Mouse (Mus musculus): ENCODE results near the gene Slc7a7.
A peak's percentile ranks its signal among the peaks of the same experiment; 100 is the strongest.

The Slc7a7 gene

DNA sequence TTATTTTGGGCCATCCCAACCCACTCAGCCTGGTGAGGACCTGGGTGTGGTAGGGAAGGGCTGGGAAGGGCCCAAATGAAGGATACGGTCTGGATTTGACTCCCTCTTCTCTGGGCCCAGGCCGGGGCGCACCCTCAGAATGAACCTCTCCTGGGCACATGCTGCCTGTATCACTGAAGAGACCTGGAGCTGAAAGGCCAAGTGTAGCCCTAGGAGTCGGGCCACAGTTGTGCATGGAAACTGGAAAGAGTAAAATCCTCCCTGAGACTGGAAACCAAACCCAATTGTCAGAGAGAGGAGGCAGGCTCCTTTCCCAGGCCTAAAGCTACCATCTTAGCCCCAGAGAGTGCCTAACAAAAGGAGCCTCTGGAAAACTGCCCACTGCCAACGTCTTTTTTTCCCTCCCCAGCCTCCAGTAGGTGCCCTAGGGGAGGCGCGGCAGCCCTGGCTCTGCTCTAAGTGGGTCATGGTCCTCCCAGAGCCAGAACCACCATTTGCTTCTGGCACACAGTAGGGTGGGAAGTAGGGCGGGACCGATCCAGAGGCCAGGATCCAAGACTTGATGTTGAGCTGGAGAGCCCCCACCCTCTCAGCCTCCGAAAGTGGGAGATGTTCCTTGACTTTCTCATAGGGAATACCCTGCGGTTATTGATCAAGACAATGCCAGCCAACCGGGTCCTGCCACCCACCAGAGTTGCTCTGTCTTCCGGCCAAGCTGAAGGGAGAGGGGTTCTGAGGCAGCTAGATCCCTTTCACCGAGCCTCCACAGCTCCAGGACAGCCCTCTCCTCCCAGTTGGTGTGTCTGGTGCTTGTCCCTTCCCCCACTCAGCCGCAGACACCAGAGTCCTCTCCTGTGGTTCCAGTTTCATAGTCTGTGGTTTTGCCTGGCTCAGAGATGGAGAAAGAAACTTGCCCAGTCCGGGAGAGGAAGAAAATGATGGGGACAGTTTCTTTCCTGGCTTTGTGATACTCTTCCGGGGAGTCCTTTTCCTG is 15.6 kb upstream of the Slc7a7 start:
- peak in 1 of 2 experiments; percentile 48 for DNase-seq (ENCODE audit: low spot score in 2 of 2)

DNA sequence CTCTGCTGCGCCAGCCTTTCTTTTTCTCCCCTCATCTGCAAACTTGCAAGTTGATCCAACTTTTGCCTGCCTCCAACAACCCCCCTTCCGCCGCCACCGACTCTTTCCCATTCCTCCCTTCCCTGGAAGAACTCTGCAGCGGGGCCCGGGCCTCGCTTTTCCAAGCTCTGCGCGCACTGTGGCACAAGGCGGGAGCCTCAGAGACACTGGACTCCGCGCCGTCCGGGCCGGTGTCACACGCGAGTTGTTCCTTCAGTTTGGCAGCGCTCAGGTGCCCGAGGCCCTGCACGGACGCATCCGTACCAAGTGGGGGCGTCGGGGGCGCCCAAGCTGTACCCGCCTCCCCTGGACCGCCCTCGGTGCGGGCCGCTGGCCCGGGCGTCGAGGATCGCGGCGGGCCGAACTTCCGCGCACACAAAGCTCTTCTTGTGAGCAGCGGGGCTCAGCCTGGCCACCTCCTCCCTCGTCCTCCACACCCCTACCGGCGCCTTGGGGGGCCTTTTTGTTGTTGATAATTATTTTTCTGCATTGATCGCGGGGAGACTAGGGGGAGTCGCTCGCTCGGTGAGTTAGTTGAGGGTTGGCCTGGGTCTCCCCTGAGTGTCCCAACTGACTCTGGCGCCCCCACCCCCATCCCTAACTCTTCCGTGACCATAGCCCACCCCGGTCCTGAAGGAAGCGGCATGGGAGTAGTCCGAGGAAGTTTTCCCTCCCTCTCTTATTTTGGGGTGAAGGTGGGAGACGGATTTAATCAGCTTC is 14.7 kb upstream of the Slc7a7 start:
- no peak for DNase-seq (ENCODE audit: low spot score in 2 of 2)

- DNase-seq (ENCODE audit: low spot score in 2 of 2) = peak in 1 of 2 experiments; percentile 64
These were observed 13.9 kb upstream of the Slc7a7 start, which contains the start of gene Mmp14 for GRCm38 (mm10) chr14:54431334-54432077. Gene Mmp14, plus strand, starts transcription at chr14:54431612.

DNA sequence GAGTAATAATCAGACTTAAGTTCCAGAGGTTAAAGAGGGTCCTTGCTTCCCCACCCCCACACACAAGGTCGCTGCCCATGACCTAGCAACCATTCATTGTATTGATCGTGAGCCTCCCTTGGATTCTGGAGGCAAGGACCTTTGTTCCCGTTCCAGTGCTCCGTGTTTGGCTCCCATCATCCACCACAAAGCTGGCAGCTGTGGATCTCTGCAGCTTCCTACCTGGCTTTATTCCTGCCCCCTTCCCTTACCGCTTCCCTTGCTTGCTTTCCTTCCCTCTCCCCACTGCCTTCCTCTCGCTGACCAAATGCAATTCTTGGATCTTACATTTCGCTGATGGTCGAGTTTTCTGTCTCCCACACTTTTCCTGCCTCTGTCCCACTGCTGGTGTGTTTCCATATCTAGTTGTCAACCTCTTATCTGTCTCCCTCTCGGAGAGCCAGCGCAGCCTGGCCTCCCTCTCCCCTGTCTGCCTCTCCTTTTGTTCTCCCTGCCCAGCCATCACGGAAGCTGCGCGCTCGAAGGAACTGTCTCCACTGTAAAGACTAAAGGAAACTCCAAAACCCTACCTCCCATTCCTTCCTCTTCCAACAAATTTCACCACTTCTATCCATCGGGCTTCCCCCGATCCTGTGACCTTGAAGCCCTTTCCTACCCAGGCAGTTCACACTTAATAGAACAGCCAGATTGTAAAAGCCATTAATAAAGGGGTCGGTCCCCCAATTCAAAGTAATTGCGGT is 13.0 kb upstream of the Slc7a7 start:
- DNase-seq (ENCODE audit: low spot score in 2 of 2) = no peak

GRCm38 (mm10) chr14:54429332-54430093 is 11.9 kb upstream of the Slc7a7 start:
- no peak for DNase-seq (ENCODE audit: low spot score in 2 of 2)

GRCm38 (mm10) chr14:54428421-54428820 is 10.8 kb upstream of the Slc7a7 start:
- DNase-seq (ENCODE audit: low spot score in 2 of 2) = no peak

DNA sequence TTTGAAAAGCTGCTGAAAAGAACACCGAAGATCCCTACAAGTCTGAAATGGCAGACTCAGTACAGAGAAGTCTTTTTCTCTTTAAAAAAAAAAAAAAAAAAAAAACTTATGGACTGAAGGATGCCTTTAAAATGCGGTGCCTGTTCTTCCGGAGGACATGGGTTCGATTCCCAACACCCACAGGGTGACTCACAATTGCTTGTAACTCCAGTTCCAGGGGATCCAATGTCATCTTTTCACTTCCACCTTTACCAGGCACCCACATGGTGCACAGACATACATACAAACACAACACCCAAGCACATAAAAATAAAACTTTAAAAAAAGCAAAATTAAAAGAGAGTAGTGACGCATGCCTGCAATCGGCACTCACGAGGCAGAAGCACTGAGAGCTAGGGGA is 10.1 kb upstream of the Slc7a7 start:
- no peak for DNase-seq (ENCODE audit: low spot score in 2 of 2)

DNA sequence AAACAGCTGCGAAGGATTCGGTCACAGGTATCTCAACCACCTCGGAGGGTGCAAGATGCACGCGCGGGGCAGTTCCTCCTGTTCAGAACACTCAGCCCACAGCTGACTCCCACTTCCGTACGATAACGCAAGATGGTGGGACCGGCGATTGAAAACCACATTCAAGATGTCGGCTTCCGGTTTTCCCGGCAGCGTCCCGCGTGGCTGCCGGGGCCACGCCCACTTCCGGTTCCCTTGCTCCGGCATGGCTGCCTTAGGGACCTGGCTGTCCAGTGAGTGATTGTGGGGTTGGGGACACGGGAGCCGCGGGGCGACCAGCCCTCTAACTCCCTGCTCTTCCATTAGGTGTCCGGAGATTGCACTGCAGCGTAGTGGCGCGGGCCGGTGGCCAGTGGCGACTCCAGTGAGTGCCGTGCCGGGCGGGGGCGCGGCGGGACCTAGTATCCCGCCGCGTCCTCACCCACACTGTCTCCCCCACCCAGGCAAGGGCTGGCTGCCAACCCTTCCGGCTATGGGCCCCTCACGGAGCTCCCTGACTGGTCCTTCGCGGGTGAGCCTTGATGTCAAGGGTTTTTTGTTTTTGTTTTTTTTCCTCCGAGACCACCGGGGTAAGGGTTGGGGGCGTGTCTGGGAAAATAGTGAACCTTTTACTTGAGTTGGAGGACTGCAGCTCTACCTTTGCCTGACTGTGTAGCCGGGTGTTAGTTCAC is 9.3 kb upstream of the Slc7a7 start, which contains the start of gene Mrpl52:
Gene Mrpl52, plus strand, starts transcription at position 221 of the 710 bp plus-strand sequence.
- DNase-seq (ENCODE audit: low spot score in 2 of 2) = peak; percentile 86 to 91

GRCm38 (mm10) chr14:54426003-54426688 is 8.6 kb upstream of the Slc7a7 start:
- no peak for DNase-seq (ENCODE audit: low spot score in 2 of 2)

DNA sequence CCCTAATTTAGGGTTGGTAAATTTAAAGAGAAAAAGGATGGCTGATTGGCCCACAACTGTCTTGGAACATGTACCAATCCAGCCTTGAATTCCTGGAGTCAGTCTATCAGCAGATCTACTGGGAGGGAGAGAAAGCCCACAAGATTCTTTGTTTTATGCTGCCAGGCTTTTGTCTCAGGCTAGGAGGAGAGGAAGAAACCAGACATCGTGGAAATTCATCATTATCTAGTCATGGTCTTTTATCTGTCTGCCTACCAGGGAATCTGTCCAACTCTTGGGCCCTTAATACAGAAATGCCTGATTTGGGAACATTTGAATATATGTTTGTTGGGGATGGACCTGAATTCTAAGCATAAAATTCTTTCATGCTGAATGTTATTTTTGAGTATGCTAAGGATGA is 8.0 kb upstream of the Slc7a7 start:
- no peak for DNase-seq (ENCODE audit: low spot score in 2 of 2)

DNA sequence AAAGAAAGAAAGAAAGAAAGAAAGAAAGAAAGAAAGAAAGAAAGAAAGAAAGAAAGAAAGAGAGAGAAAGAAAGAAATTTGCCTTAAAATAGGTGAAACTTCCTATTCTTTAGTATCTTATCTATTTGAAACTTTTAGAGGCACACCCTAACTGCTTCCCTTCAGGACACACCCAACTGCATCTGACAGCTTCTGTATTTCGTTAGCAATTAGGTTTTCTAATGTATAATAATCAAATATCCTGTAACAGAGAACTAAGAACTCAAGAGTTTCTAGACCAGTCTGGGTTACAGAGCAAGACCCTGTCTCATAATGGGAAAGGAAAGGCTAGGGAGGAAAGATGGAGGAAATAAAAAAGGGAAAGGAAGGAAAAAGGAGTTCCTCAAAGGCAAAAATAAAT is 7.1 kb upstream of the Slc7a7 start:
- no peak for DNase-seq (ENCODE audit: low spot score in 2 of 2)

DNA sequence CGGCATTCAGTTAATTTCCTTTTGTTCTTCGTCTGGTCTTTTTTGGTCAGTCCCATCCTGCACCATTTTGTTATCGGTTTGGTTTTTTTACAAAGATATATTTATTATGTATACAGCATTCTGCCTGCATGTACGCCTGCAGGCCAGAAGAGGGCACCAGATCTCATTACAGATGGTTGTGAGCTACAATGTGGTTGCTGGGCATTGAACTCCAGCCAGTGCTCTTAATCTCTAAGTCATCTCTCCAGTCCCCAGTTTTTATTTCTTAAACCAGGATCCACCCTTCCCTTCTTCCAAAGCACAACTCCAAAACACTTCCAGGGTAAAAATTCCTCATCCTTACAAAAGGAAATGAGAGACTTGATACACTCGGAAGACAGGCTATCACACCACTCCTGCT is 5.8 kb upstream of the Slc7a7 start:
- DNase-seq (ENCODE audit: low spot score in 2 of 2) = no peak

DNA sequence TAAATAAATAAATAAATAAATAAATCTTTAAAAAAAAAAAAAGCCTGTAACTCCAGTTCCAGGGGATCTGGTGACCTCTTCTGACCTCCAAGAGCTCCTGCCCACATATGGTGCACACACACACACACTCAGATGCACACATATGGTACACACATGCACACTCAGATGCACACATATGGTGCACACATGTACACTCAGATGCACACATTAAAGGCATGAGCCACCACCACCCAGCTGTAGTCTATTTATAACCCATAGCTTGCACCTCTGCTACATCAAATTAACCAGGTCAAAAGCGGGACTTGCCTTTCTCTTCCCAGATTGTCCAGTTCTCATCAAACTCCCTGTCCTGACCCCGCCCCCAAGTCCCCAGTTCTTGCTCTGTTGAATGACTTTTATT is 3.4 kb upstream of the Slc7a7 start:
- no peak for DNase-seq (ENCODE audit: low spot score in 2 of 2)

DNA sequence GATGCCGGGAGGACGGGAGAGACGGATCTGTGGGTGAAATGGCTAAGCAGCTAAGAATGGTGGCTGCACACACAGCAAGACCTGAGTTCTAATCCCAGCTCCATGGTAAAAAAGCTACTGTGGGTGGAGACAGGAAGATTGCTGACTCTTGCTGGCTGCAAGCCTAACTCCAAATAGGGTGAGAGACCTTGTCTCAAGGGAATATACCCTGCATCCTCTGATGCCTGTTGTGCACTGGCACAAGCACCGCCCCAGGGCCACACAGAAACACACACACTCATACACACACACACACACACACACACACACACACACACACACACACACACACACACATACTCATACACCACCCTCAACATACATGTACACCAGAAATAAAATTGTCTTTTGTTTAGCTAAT is 750 bp downstream of the Slc7a7 start:
- DNase-seq (ENCODE audit: low spot score in 2 of 2) = no peak

DNA sequence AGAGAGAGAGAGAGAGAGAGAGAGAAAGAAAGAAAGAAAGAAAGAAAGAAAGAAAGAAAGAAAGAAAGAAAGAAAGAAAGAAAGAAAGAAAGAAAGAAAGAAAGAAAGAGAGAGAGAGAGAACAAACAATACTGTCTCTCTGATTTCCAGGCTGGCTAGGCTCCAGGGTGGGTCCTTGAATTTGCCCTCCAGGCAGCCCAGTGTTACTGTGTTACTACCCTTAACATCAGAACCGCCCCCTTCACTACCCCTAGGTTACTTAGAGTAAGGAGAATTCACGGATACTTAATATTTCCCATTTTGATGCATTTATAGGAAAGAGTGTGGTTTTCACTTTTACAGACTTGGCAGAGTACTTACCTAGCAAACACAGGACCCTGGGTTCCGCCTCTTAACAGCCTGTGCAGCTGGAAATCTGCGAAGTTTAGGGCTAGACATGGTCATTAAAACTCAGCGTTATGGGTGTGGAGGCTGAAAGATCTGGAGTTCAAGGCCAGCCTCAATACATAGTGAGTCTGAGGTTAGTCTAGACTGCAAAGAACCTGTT is 1.3 kb downstream of the Slc7a7 start:
- no peak for DNase-seq (ENCODE audit: low spot score in 2 of 2)

DNA sequence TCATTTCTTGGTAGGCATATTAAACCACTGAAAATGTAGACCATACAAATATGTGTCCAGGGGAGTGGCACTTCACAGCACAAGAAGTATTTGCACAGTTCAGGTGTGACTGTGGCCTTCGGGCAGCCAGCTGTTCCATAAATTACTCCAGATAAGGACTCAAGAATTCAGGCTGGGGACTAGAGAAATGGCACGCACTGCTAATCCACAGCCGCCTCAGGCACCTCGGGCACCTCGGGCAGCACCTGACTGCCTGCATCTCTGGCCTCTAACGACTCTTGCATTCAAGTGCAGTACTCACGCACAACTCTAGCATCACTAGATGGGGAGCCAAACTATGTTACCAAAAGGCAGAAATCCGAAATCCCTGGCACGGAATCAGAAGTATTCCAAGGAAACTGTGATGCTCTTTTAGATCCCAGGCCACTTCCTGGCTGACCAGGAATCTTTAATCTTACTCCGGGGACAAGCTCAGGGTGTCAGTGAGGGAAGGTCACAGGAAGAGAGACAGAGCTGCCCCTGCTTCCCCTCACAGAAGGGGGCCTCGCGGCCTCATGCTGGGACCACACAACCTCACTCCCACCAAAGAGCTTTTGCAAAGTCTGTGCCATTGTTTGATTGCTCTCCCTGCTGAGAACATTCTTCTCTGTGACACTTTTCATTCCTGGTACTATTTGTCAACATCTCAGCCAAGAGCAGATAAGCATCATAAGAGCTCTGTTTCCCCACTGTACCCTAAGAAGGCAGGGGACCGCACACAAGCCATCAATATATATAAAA is 2.1 kb downstream of the Slc7a7 start:
- DNase-seq (ENCODE audit: low spot score in 2 of 2) = no peak

GRCm38 (mm10) chr14:54413877-54414700 is 3.5 kb downstream of the Slc7a7 start:
- no peak for DNase-seq (ENCODE audit: low spot score in 2 of 2)
